Mouse (Mus musculus): ENCODE measurements at regions not wholly inside any gene's neighbourhood (a gene's known extent, or its start where the extent isn't known, plus 50 kb on each side); places are given as distances from the start of the nearest gene placed in this dataset.

DNA sequence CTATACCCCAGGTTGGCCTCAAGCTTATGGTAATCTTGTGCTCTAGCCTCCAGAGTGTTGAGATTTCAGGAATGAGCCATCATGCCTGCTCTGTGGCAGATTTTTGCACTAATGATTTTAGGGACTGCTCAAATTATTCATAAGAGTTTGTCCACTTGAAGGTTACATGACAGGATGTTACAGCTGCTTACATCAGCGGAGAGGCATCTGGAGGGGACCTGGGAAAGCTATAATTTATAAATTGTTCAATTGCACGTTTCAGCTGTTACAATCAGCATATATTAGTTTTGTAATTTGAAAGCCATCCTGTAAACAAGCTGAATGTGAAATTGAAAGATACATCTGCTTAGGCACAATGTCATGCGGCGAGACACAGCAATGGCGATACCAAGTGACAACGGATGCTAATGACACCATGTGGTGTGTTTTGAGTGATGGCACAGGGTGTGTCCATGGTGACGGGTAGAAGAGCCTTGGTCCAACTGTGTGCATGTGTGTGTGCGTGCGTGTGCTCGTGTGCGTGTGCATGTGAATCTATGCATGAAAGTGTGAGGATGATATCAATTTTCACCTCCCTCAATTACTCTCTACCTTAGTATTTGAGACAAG is 96.6 kb upstream of the Gjb5 start:
- TF ChIP-seq CTCF (IDR thresholded peaks at IDR 0.05; ENCODE audit: borderline replicate concordance, extremely low read depth, insufficient read depth, insufficient read length): no peak
- TF ChIP-seq POLR2A (IDR thresholded peaks at IDR 0.05; ENCODE audit: borderline replicate concordance, extremely low read depth, insufficient read depth, insufficient read length, poor library complexity, severe bottlenecking): no peak
